Mouse (Mus musculus) Patski (cell line): ENCODE results near the gene Anapc1. TPM values are rescaled to one million over a fixed set of nuclear protein-coding genes. Genes with fewer than 3 reads are reported as not detected.
A peak's percentile ranks its signal among the peaks of the same experiment; 100 is the strongest.

Source experiments
- ATAC-seq: fragments of 100-300 bp; one replicate; pipeline ENCODE4 v1.8.0; 2021
- CTCF ChIA-PET: fragments of 350-600 bp; sonication (Branson Sonifier 250); formaldehyde crosslinking; loops from one replicate; lab custom pipeline; 2022; ENCODE audit warnings: inconsistent platforms; lab: Charles Lee
- POLR2A ChIA-PET: fragments of 350-600 bp; sonication (Branson Sonifier 250); formaldehyde crosslinking; loops from one replicate; lab custom pipeline; 2022; ENCODE audit warnings: antibody characterized with exemption, inconsistent platforms; lab: Charles Lee
- DNase-seq: peaks from one replicate; pipeline ENCODE4 v3.0.0-alpha.2; 2011; ENCODE audit warnings: low read depth, low spot score
- H3K27me3 ChIP-seq: fragments of 371-371 bp; one replicate; pipeline ENCODE4 v1.5.1; 2021
- CTCF ChIP-seq: fragments of 100-300 bp; IDR thresholded peaks from one replicate; pipeline ENCODE4 v1.5.1; 2021
- in situ Hi-C: fragments of 300-500 bp; cut with MboI; formaldehyde crosslinking; loops from 3 replicates; pipeline ENCODE4 v1.11.1; 2018; ENCODE audit warnings: low pct_unique_long_range_greater_than_20kb, mixed read lengths
- polyA plus RNA-seq: library from polyadenylated mRNA; unstranded; gene quantifications from one replicate; pipeline ENCODE4 v1.2.3, GENCODE M21; 2021

Anapc1 gene
- polyA plus RNA-seq, 1 experiment from 2014 or later = 57.0 TPM

DNA sequence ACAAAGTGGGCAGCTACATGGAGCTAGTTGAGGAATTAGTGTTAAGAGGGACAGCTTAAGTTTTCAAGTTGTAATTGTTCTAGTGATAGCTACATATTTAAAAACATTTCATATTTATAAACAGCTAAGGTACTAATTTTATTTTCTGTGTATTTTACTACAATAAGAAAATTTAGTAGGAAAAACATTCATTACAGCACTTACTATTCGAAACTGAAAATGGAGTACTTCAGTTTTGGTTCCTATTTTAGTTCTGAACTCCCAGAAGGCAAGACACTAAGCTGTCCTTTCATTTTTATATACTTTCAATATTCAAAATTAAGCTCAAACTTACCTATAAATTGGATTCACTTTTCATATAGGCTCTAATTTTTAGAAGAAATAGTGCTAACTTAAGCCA, 66.6 kb downstream of the Anapc1 start:
- ChIA-PET POLR2A (no interaction called here), CTCF (no interaction called here)
- DNase-seq (no peak), ATAC-seq (no peak)
- H3K27me3 ChIP-seq = no peaks in the 10 kb centered on the region
- no peak for TF ChIP-seq CTCF
- in situ Hi-C loops = no loop called here

- no peak for DNase-seq
- no peak for ATAC-seq
- in situ Hi-C loops = no loop called here
- ChIA-PET CTCF (no interaction called here), POLR2A (no interaction called here)
- no peak for TF ChIP-seq CTCF
- H3K27me3 ChIP-seq = no peaks in the 10 kb centered on the region
Observed at GRCm38 (mm10) chr2:128615366-128615765, 71.8 kb downstream of the Anapc1 start.

GRCm38 (mm10) chr2:128613365-128613764, 73.8 kb downstream of the Anapc1 start:
- ChIA-PET CTCF (no interaction called here), POLR2A (no interaction called here)
- TF ChIP-seq CTCF = no peak
- DNase-seq = no peak
- no peaks in the 10 kb centered on the region for H3K27me3 ChIP-seq
- in situ Hi-C loops = no loop called here
- no peak for ATAC-seq

DNA sequence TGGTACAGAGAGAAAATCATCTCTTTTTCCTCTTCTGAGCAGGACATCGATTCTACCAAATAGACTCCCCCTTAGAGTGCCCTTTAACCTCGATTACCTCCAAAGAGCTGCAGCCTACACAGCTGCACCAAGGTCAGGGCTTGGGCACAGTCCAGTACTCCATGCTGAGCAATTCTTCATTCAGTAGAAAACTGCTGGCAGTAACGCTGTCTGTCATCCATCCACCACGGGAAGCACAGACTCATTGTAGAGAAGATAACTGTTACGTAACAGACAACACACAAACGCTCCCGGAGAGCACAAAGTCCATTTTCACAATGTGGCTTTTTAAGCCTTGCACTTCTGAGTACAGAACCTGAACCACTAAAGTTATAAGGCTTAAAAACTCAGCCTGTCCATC, 74.9 kb downstream of the Anapc1 start:
- TF ChIP-seq CTCF = no peak
- ATAC-seq = no peak
- ChIA-PET CTCF (no interaction called here), POLR2A (no interaction called here)
- H3K27me3 ChIP-seq = no peaks in the 10 kb centered on the region
- no peak for DNase-seq
- in situ Hi-C loops = no loop called here

DNA sequence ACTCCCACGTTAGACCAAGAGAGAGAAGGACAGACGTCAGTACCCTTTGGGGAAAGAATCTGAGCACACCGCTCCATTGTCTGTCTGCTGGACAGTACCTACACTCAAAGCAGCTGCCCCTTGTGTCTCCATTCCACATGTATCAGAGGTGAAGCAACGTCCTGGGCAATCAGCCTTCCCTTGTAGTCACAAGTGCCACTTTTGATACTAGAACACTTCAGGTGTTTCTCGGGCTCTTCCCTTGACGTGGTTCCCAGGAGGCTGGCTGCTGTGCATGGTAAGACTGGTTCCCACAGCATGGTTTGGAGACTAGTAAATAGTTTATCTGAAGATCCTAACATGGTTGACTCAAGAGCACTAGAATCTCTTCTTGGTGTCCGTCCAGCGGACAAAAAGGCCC, 76.0 kb downstream of the Anapc1 start:
- ATAC-seq (no peak), DNase-seq (no peak)
- no peak for TF ChIP-seq CTCF
- in situ Hi-C loops = no loop called here
- CTCF ChIA-PET = no interaction called here
- POLR2A ChIA-PET = no interaction called here
- H3K27me3 ChIP-seq = no peaks in the 10 kb centered on the region

- ATAC-seq = no peak
- in situ Hi-C loops = no loop called here
- CTCF ChIA-PET = no interaction called here
- POLR2A ChIA-PET = no interaction called here
- TF ChIP-seq CTCF = no peak
- no peak for DNase-seq
- H3K27me3 ChIP-seq = no peaks in the 10 kb centered on the region
Observed at GRCm38 (mm10) chr2:128609286-128609685, 77.9 kb downstream of the Anapc1 start.

- no peak for TF ChIP-seq CTCF
- H3K27me3 ChIP-seq = no peaks in the 10 kb centered on the region
- no peak for ATAC-seq
- DNase-seq = no peak
- CTCF ChIA-PET = no interaction called here
- POLR2A ChIA-PET = no interaction called here
- in situ Hi-C loops = no loop called here
Observed at GRCm38 (mm10) chr2:128601534-128601933, 85.7 kb downstream of the Anapc1 start.

GRCm38 (mm10) chr2:128592301-128592700, 94.9 kb downstream of the Anapc1 start:
- CTCF ChIA-PET = no interaction called here
- no peak for TF ChIP-seq CTCF
- POLR2A ChIA-PET = no interaction called here
- H3K27me3 ChIP-seq = peaks cover 7% of the 10 kb centered on the region
- DNase-seq = no peak
- in situ Hi-C loops = no loop called here
- no peak for ATAC-seq

DNA sequence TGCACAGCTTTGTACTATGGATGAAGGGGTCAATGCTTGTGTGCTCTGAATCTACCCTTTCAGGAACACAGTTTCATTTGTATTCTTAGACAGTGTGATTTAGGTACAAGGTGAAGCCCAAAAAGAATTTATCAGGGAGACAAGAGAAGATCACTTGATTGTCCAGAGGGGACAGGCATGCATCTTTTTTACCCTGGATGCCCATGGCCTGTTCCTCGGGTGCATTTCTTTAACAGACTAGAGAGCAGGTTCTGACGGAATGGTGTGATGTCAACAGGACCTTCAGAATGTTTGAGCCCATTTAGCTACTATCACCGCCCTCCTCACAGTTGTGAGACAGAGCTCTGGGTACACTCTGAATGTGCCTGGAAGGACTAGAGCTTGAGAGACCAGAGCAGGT, 96.3 kb downstream of the Anapc1 start, which contains the start of gene Spdye4c:
Spdye4c (plus strand) TSS at position 301 of the 400 bp plus-strand sequence.
- ChIA-PET CTCF (no interaction called here), POLR2A (no interaction called here)
- TF ChIP-seq CTCF = no peak
- no peak for DNase-seq
- H3K27me3 ChIP-seq = peaks cover 7% of the 10 kb centered on the region
- in situ Hi-C loops = no loop called here
- ATAC-seq = no peak

- no peak for TF ChIP-seq CTCF
- in situ Hi-C loops = no loop called here
- peaks cover under 1% of the 10 kb centered on the region for H3K27me3 ChIP-seq
- no peak for DNase-seq
- ATAC-seq = no peak
- ChIA-PET CTCF (no interaction called here), POLR2A (interaction anchor here (0.6 kb wide), 1 partner anchor 21 kb away, joined by 3 read pairs; no protein-coding TSS in a partner anchor)
Observed at GRCm38 (mm10) chr2:128582881-128583280, 104.3 kb downstream of the Anapc1 start.

DNA sequence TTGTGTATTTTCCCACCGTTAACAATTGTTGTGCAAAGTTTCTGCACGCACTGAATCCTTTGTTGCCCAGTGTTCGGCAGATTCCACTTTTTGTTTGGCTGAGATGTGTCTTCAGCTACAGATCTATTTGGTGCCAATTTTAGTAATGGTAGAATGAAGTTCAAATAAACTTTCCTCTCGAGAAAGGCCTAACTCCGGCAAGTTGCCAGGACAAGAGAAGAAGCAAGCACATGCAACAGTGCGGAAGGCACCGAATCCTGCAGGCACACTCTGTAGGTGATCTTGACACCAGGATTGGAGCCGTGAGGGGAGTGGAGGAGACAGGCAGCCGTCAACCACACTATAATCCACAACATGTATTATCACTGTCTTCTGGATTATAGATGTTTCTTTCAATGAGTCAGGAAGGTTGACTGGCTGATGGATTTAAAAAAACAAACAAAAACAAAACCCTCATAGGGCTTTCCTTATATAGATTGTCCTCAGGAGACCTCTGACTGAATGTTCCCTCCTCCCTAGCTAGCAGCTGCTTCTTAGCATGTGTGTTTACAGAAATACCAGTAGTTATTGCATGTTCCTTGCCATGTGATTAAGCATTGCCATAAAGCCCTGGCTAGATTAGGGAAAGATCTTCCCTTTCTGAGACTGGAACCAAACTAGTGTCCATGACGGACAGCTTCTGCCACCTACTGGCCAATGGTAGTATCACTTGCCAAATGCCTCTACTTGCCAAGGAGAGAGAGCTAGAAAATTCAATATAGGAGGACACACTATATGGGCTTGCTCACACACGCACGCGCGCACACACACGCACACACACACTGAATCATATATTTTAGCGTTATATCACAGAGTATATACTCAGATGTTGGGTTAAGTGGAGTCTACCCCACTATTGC, 114.2 kb downstream of the Anapc1 start:
- peak; percentile 92 for TF ChIP-seq CTCF
- ATAC-seq (peak; percentile 54), DNase-seq (no peak)
- no peaks in the 10 kb centered on the region for H3K27me3 ChIP-seq
- ChIA-PET POLR2A (no interaction called here), CTCF (interaction anchor here (0.6 to 1.9 kb wide), 13 partner anchors 18 to 683 kb away, joined by 3 to 6 read pairs (median 4); no protein-coding TSS in a partner anchor)
- in situ Hi-C loops = loop anchor here (5.0 to 10.0 kb wide), 4 partner anchors 168 to 681 kb away; no protein-coding TSS in a partner anchor
